Mouse (Mus musculus): ENCODE measurements around the gene Nup85.

The Nup85 gene

DNA sequence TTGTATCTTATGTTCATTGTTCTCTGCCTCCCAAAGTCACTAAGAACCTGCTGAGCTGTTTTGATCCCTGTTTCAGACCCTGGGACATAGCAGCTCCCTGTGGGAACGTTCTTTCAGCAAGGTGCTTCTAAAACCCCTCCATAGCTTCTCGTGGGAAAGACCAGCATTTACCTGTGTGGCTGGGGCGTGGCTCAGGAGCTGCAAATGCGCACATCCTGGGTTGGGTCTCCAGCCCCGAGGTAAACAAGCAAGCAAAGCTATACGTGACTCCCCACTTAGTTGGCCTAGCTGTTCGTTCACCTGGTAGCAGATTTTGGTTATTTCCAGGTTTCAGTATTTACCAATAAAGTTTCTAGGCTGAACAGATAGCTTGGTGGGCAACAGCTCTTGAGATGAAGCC is 68.0 kb downstream of the Nup85 start:
- no peak for DNase-seq (ENCODE audit: low spot score)

DNA sequence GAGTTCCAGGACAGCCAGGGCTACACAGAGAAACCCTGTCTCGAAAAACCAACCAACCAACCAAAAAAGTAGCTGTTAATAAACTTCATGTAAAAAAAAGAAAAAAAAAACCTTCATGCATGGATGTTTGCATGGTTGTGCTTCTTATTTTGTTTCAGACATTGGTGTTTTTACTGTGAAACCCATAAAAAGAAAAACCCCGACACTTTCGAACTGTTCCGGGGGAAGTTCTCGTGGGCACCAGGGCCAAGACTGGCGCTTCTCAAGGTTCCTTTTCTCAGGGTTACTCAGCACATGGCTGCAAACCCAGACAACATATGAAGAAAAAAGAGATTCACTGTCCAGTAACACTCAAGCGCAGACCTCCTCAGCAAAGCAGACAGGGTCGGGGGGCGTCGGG is 68.6 kb downstream of the Nup85 start:
- no peak for DNase-seq (ENCODE audit: low spot score)
